Mouse (Mus musculus) liver, adult 2 months (tissue): ENCODE results near the gene Gm765.

Experiments
- CTCF ChIP-seq: fragments of 200-500 bp; IDR thresholded peaks from 2 replicates; pipeline ENCODE4 v1.5.1; 2011; ENCODE audit warnings: low read depth, low read length, control low read depth
- POLR2A ChIP-seq: fragments of 200-500 bp; IDR thresholded peaks from 2 replicates; pipeline ENCODE4 v1.6.1; 2011; ENCODE audit warnings: low read length, control low read depth; ENCODE audit not compliant: insufficient read depth; ENCODE audit errors: extremely low read depth

- TF ChIP-seq POLR2A (no peak), CTCF (no peak)
Measured at GRCm38 (mm10) chr6:98262961-98263360, 79.6 kb downstream of the Gm765 start.
